Mouse (Mus musculus) splenic B cell, adult 2 months (primary cell): ENCODE data around the gene Cttnbp2nl.

Source experiments
- DNase-seq: peaks from one replicate; pipeline ENCODE4 v3.0.0-alpha.2; 2011; ENCODE audit warnings: low read depth, low spot score
- H3K27me3 ChIP-seq: 2 replicates; pipeline ENCODE4 v1.6.1; 2012; ENCODE audit warnings: mild to moderate bottlenecking, low read length, moderate library complexity, mixed read lengths; ENCODE audit not compliant: control insufficient read depth, poor library complexity, insufficient read depth, severe bottlenecking
- H3K36me3 ChIP-seq: 2 replicates; pipeline ENCODE4 v1.6.1; 2012; ENCODE audit warnings: mild to moderate bottlenecking, low read length, moderate library complexity, mixed read lengths; ENCODE audit not compliant: control insufficient read depth, poor library complexity, insufficient read depth, severe bottlenecking

Cttnbp2nl gene

DNA sequence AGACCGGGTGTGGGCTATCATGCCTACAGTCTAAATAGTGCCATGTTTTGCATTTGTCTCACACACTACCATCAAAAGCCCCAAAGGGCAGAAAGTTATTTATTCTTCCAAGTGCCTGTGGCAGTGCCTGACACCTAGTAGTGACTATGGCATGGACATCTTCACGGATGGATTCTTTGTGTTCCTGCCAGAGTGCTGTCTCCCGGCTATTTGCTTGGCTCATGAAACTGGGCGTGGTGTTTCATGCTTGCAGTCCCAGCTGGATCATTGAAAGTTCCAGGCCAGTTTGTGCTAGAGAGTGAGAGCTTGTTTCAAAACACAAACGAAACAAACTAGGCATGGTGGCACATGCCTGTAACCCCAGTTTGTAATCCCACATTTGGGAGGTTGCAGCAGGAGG, 61.2 kb downstream of the Cttnbp2nl start:
- no peaks in the 10 kb centered on the region for H3K27me3 ChIP-seq
- no peak for DNase-seq
- H3K36me3 ChIP-seq = no peaks in the 10 kb centered on the region

DNA sequence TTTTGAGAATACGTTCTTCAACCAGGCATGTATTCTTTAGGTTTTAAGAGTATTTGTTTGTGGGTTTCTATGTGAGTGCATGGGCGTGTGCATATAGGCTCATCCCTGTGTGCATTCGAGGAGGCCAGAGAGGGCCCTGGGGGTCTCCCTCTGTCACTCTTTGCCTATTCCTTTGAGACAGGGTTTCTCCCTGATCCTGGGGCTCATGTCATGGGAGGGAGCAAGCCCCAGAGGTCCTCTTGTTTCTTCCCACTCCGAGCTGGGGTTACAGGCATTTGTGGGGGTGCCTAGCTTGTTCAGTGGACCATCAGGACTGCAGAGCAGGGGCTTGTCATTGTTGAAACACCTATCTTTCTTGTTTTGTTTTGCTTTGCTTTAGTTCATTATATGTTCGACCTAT, 65.1 kb downstream of the Cttnbp2nl start:
- DNase-seq = no peak

GRCm38 (mm10) chr3:104979735-104980134, 73.2 kb downstream of the Cttnbp2nl start:
- no peak for DNase-seq
- H3K36me3 ChIP-seq = no peaks in the 10 kb centered on the region
- no peaks in the 10 kb centered on the region for H3K27me3 ChIP-seq

More for the DNA sequence above, 65.1 kb downstream of the Cttnbp2nl start:
- Histone ChIP-seq H3K36me3 (no peaks in the 10 kb centered on the region), H3K27me3 (no peaks in the 10 kb centered on the region)

- Histone ChIP-seq H3K36me3 (no peaks in the 10 kb centered on the region), H3K27me3 (no peaks in the 10 kb centered on the region; the same call in 1 of the 2 replicates)
- peak; percentile 50 for DNase-seq
These were observed 85.2 kb downstream of the Cttnbp2nl start for GRCm38 (mm10) chr3:104967548-104968300.

GRCm38 (mm10) chr3:104965991-104966554, 86.9 kb downstream of the Cttnbp2nl start:
- H3K27me3 ChIP-seq = no peaks in the 10 kb centered on the region; the same call in 1 of the 2 replicates
- DNase-seq = no peak
- no peaks in the 10 kb centered on the region for H3K36me3 ChIP-seq

GRCm38 (mm10) chr3:104965070-104965855, 87.7 kb downstream of the Cttnbp2nl start:
- Histone ChIP-seq H3K36me3 (no peaks in the 10 kb centered on the region), H3K27me3 (peaks cover 2% of the 10 kb centered on the region; the same call in 1 of the 2 replicates)
- no peak for DNase-seq

GRCm38 (mm10) chr3:104963331-104964276, 89.3 kb downstream of the Cttnbp2nl start:
- no peak for DNase-seq
- H3K27me3 ChIP-seq = peaks cover 2% of the 10 kb centered on the region; the same call in 1 of the 2 replicates

DNA sequence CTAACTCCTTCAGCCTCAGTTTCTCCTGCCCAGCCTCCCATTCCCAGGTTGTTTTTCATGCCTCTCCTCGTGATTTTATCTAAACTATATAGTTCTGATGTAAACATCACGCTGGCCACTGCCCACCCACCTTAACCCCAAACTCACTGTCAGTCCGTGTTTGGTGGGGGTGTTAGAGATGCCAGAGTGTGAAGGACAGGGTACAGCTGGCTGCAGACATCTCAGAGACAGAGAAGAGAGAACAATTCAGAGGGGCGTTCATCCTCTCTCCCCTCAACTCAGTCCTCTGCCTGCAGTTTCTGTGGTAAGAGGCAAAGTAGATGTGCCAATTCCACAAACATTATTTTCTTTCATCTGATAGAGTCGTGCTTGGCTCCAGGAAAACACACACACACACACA, 90.1 kb downstream of the Cttnbp2nl start:
- Histone ChIP-seq H3K36me3 (no peaks in the 10 kb centered on the region), H3K27me3 (peaks cover 2% of the 10 kb centered on the region; the same call in 1 of the 2 replicates)
- DNase-seq = no peak

More at GRCm38 (mm10) chr3:104963331-104964276, 89.3 kb downstream of the Cttnbp2nl start:
- H3K36me3 ChIP-seq = no peaks in the 10 kb centered on the region

GRCm38 (mm10) chr3:104962141-104962611, 90.8 kb downstream of the Cttnbp2nl start:
- Histone ChIP-seq H3K27me3 (peaks cover 2% of the 10 kb centered on the region; the same call in 1 of the 2 replicates), H3K36me3 (no peaks in the 10 kb centered on the region)
- no peak for DNase-seq

DNA sequence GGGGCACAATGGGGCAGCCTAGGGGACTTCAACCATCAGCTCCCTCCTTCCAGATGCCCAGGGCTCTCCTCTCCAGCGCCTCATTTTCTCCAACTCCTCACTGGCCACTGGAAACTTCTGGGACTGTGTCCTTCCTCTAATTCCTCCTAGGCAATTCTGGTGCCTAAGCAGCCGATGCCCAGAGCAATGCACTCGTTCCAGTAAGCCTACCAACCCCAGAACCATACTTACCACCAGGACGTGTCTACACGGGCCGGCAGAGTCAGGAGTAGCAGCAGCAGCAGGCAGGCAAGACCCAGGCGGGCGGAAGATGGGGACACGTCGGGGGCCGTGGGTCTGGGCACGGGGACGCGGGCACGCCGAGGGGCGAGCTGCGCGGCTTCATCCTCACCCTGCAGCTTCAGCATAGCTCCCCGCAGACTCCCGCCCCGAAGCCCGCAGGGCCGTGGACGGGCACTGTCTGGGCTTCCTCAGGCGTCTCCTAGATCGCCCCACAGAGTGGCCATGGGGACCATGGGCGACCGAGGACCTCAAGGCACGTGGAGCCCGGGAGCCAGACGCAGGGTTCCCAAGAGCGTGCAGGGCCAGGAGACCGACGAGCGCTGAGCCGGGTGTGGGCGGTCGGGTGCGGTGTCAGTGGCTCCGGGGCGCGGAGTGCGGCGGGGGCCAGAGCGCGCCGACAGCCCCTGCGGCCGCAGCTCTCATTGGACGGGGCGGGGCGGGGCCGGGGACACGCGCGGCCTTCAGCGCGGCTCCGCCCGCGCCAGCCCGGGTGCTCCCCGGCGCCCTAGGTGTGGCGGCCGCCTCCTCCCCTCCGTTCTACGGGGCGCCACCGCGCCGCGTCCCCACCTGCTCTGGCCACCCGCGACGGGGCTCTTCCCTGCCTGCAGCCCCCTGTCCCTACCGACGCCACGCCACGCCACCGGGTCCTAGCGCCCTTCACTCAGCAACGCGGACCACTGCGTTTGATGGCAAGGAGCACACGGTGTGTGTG, 91.6 kb downstream of the Cttnbp2nl start, which contains the start of gene Wnt2b:
Wnt2b (minus strand) TSS at position 856 of the 994 bp plus-strand sequence.
- DNase-seq = no peak
- peaks cover 2% of the 10 kb centered on the region; the same call in 1 of the 2 replicates for H3K27me3 ChIP-seq
- no peaks in the 10 kb centered on the region for H3K36me3 ChIP-seq

DNA sequence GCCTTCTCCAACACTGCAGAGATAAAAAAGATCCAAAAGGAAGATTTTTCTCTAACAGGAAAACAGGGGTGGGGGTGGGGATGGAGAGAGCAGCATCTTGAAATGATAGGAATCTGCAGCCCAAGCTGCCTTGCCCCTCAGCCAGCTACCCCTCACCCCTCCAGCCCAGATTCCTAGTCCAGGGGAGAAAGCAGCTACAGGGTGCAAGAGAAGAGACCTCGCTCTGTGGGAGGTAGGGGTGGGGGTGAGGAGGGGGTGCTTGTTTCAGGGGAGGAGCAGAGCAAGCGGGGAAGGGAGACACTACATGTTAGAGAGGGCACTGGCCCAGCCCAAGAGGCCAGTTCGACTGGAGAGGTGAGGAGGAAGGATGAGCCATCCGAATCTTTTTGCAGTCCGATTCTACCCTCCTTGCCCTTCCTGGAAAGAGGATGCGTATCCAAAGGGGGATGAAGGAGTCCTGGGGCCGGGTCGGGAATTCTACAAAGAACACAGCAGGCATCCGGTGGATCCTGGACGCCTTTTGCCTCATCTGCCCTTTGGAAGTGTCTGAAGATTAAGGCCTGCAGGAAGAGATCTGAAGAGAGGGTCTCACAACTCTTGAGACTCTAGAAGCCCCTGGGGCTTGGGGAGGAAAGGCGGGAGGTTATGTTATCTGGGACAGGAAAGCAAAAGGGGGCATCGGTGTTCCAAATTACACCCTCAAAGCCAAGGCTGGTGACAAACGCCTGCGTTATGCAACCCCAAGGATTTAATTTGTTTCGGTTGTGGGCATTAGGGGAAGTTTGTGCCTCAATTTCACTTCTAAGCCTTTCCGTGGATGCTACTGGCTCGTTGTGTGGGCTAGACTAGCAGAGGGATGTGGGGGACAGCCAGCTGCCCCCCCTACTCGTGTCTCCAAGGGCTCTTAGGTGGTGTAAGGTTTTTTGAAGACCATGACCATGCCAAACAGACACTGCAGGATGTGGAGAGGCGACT, 92.6 kb downstream of the Cttnbp2nl start:
- H3K27me3 ChIP-seq = peaks cover 2% of the 10 kb centered on the region; the same call in 1 of the 2 replicates
- DNase-seq = no peak
- no peaks in the 10 kb centered on the region for H3K36me3 ChIP-seq

GRCm38 (mm10) chr3:104956131-104956581, 96.8 kb downstream of the Cttnbp2nl start:
- H3K27me3 ChIP-seq = 0 out of 2 replicates have a peak, but pooled peaks cover 2% of the 10 kb centered on the region
- no peak for DNase-seq
- H3K36me3 ChIP-seq = no peaks in the 10 kb centered on the region
